Mouse (Mus musculus): ENCODE measurements around the gene Ldb3. TPM values are rescaled to one million over a fixed set of nuclear protein-coding genes. Genes with fewer than 3 reads are reported as not detected.
A peak's percentile ranks its signal among the peaks of the same experiment; 100 is the strongest.

Gene Ldb3
- polyA plus RNA-seq, 1 experiment from 2014 or later: 0.87 TPM

- peak overlapping the region; percentile 94 for H3K27ac ChIP-seq (replicated peaks)
- H3K4me3 ChIP-seq: peak overlapping the region; percentile 65
- no peaks in the 10 kb centered on the region for H3K9me3 ChIP-seq
- H3K4me1 ChIP-seq (replicated peaks): peaks cover 37% of the 10 kb centered on the region
- WGBS: under 1% methylated on average over 69 of the region's 115 CpGs
- H3K36me3 ChIP-seq: no peaks in the 10 kb centered on the region
- H3K9ac ChIP-seq: peak overlapping the region; percentile 85
- H3K4me2 ChIP-seq: peak overlapping the region; percentile 58
- H3K27me3 ChIP-seq: no peaks in the 10 kb centered on the region
- peak; percentile 93 for ATAC-seq (ENCODE audit: low FRiP score, low read depth)
Measured at GRCm38 (mm10) chr14:34502475-34503324, 85.8 kb downstream of the Ldb3 start.

DNA sequence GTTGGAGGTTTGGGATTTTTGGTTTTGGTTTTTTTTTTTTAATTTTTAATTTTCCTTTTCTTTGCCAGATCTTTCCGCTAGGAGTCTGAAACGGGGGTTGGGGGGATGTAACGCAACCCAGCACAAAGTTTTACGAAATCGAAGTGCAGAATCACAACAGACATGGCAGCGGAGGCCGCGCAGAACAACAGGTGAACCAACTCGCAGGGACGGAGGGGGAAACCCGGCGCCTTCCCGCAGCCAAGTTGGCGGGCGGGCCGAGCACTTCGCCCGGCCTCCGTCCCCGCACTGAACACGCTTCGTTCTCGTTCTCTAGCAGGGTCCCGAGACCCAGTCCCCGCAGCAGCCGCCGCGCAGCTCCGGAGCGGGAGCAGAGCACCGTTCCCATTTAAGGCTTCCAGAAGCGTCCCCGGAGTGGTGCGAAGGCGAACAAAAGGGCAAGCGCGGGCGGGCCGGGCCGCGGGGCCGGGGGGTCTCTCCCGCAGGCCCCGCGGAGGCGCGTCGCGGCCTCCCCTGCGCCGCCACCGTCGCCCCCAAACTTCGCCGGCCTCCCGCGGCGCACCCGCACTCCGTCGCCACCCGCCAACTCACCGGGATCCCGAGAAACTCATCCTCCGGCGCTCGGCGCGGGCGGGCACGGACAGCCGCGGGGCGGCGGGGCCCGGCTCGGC lies 86.5 kb downstream of the Ldb3 start:
- under 1% methylated on average over 77 of the region's 77 CpGs for WGBS
- peak overlapping the region; percentile 58 for H3K4me2 ChIP-seq
- no peaks in the 10 kb centered on the region for H3K9me3 ChIP-seq
- H3K27ac ChIP-seq (replicated peaks): peak overlapping the region; percentile 94
- no peaks in the 10 kb centered on the region for H3K36me3 ChIP-seq
- peak overlapping the region; percentile 85 for H3K9ac ChIP-seq
- peaks cover 44% of the 10 kb centered on the region for H3K4me1 ChIP-seq (replicated peaks)
- H3K4me3 ChIP-seq: peak overlapping the region; percentile 65
- H3K27me3 ChIP-seq: no peaks in the 10 kb centered on the region
- peak; percentile 46 for ATAC-seq (ENCODE audit: low FRiP score, low read depth)

GRCm38 (mm10) chr14:34501447-34501803 lies 87.1 kb downstream of the Ldb3 start:
- WGBS: under 1% methylated on average over 16 of the region's 16 CpGs
- Histone ChIP-seq H3K4me1 (replicated peaks) (peaks cover 44% of the 10 kb centered on the region), H3K4me3 (peak overlapping the region; percentile 65), H3K4me2 (peak overlapping the region; percentile 58), H3K27me3 (no peaks in the 10 kb centered on the region), H3K9me3 (no peaks in the 10 kb centered on the region), H3K27ac (replicated peaks) (peak overlapping the region; percentile 94; the same call in 1 of the 2 replicates), H3K36me3 (no peaks in the 10 kb centered on the region), H3K9ac (peak overlapping the region; percentile 85)
- ATAC-seq (ENCODE audit: low FRiP score, low read depth): no peak

DNA sequence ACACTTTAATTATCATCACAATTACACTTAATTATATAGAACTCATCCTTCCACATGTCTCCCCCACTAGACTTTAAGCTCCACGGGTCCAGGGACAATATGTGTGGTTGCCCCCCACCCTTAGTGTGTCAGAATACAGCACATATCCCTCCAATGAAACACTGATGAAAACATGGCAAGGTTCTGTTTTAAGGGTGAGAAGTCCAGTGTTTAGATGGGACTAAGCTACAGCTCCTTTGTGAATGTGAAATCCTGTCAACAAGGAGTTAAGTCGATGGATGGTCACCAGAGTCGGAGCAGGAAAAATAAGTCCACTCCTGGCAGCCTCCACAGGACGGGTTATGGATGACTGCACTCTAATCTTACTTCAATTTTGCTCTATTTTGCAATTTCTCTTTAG lies 88.2 kb downstream of the Ldb3 start:
- WGBS: 3% methylated on average over 4 of the region's 4 CpGs
- Histone ChIP-seq H3K36me3 (no peaks in the 10 kb centered on the region), H3K4me2 (peak overlapping the region; percentile 58), H3K27me3 (no peaks in the 10 kb centered on the region), H3K9me3 (no peaks in the 10 kb centered on the region), H3K4me1 (replicated peaks) (peaks cover 48% of the 10 kb centered on the region), H3K9ac (no peak overlapping the region), H3K27ac (replicated peaks) (no peak overlapping the region), H3K4me3 (peak overlapping the region; percentile 65)
- ATAC-seq (ENCODE audit: low FRiP score, low read depth): no peak

GRCm38 (mm10) chr14:34499664-34500063 lies 88.8 kb downstream of the Ldb3 start:
- peak overlapping the region; percentile 65 for H3K4me3 ChIP-seq
- WGBS: 59% methylated on average over 4 of the region's 4 CpGs
- no peaks in the 10 kb centered on the region for H3K9me3 ChIP-seq
- H3K36me3 ChIP-seq: no peaks in the 10 kb centered on the region
- peak overlapping the region; percentile 58 for H3K4me2 ChIP-seq
- no peak overlapping the region for H3K27ac ChIP-seq (replicated peaks)
- H3K27me3 ChIP-seq: no peaks in the 10 kb centered on the region
- ATAC-seq (ENCODE audit: low FRiP score, low read depth): no peak
- H3K4me1 ChIP-seq (replicated peaks): peaks cover 48% of the 10 kb centered on the region
- 0 out of 2 replicates have a peak overlapping the region, but pooled peaks have one; percentile 19 for H3K9ac ChIP-seq

DNA sequence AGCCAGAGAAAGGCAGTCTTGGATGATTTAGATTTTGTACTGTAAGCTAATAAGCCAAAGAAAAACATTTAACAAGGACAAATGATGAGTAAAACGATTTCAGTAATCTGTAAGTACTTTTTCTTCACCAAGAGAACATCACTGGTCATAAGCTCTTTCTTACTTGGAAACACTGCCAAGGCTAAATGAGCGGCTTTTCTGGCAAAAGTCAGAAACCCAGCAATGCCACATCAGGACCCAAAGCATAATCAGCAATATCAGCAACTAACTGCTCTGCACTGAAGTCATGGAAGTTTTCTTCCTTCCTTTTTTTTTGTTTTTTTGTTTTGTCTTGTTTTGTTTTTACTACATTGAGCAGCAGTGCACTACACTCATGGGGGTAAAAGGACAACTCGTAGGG lies 91.1 kb downstream of the Ldb3 start:
- Histone ChIP-seq H3K9me3 (no peaks in the 10 kb centered on the region), H3K4me2 (no peak overlapping the region), H3K9ac (no peak overlapping the region), H3K4me1 (replicated peaks) (peaks cover 44% of the 10 kb centered on the region), H3K36me3 (no peaks in the 10 kb centered on the region), H3K4me3 (no peak overlapping the region), H3K27me3 (no peaks in the 10 kb centered on the region), H3K27ac (replicated peaks) (no peak overlapping the region)
- 76% methylated on average over 3 of the region's 3 CpGs for WGBS
- ATAC-seq (ENCODE audit: low FRiP score, low read depth): no peak

- Histone ChIP-seq H3K4me1 (replicated peaks) (peaks cover 26% of the 10 kb centered on the region), H3K36me3 (no peaks in the 10 kb centered on the region), H3K27me3 (no peaks in the 10 kb centered on the region), H3K9me3 (no peaks in the 10 kb centered on the region), H3K9ac (no peak overlapping the region), H3K4me3 (no peak overlapping the region), H3K4me2 (no peak overlapping the region), H3K27ac (replicated peaks) (no peak overlapping the region)
- no peak for ATAC-seq (ENCODE audit: low FRiP score, low read depth)
- WGBS: 88% methylated on average over 3 of the region's 3 CpGs
Measured at GRCm38 (mm10) chr14:34493682-34494081, 94.8 kb downstream of the Ldb3 start.

DNA sequence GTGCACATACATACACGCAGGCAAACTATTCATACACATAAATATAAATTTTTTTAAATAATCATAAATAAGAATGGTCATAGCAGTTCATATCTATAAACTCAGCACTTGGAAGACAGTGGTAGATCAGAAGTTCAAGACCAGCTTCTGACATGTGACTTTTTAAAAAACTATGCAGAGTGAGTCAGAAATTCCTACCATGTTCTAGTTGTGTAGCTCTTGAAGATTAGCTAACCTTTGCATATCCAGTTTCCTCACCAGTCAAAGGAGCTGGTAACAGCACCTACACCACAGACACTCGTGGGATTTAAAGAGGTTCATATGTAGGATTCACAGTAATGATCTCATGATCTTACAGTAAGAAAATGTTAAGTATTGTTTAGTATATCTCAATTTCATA lies 95.8 kb downstream of the Ldb3 start:
- Histone ChIP-seq H3K27ac (replicated peaks) (no peak overlapping the region), H3K4me1 (replicated peaks) (peaks cover 21% of the 10 kb centered on the region), H3K9ac (no peak overlapping the region), H3K27me3 (no peaks in the 10 kb centered on the region), H3K4me2 (no peak overlapping the region), H3K36me3 (no peaks in the 10 kb centered on the region), H3K9me3 (no peaks in the 10 kb centered on the region), H3K4me3 (no peak overlapping the region)
- ATAC-seq (ENCODE audit: low FRiP score, low read depth): no peak
- WGBS: 93% methylated on average over 2 of the region's 2 CpGs

GRCm38 (mm10) chr14:34490965-34491364 lies 97.5 kb downstream of the Ldb3 start:
- no peak for ATAC-seq (ENCODE audit: low FRiP score, low read depth)
- no peaks in the 10 kb centered on the region for H3K9me3 ChIP-seq
- no peak overlapping the region for H3K4me2 ChIP-seq
- no peaks in the 10 kb centered on the region for H3K36me3 ChIP-seq
- 80% methylated on average over 1 of the region's 1 CpGs for WGBS
- H3K27ac ChIP-seq (replicated peaks): no peak overlapping the region
- no peak overlapping the region for H3K4me3 ChIP-seq
- H3K9ac ChIP-seq: no peak overlapping the region
- no peaks in the 10 kb centered on the region for H3K27me3 ChIP-seq
- H3K4me1 ChIP-seq (replicated peaks): peaks cover 12% of the 10 kb centered on the region

GRCm38 (mm10) chr14:34489928-34490327 lies 98.6 kb downstream of the Ldb3 start:
- Histone ChIP-seq H3K36me3 (no peaks in the 10 kb centered on the region), H3K4me1 (replicated peaks) (peaks cover 10% of the 10 kb centered on the region), H3K9me3 (no peaks in the 10 kb centered on the region), H3K4me3 (no peak overlapping the region), H3K4me2 (no peak overlapping the region), H3K27me3 (no peaks in the 10 kb centered on the region), H3K27ac (replicated peaks) (no peak overlapping the region), H3K9ac (no peak overlapping the region)
- 82% methylated on average over 2 of the region's 2 CpGs for WGBS
- ATAC-seq (ENCODE audit: low FRiP score, low read depth): no peak

DNA sequence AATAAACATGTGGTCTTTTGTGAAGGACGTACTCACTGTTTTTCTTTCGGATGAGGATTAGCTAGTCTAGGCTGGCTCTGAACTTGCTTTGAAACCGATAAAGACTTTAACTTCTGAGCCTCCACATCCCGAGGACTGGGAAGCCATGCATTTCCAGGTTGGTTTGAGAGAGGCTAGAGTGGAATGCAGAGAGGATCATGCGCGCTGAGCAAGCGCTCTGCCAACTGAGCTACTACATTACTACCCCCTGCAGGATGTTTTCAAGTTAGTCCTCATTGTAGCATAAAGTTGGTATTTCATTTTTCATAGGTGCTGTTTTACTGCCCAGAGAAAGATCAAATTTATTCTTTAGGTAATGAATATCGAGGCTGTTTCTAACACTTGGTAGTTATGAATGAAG lies 102.3 kb downstream of the Ldb3 start:
- Histone ChIP-seq H3K27ac (replicated peaks) (no peak overlapping the region), H3K4me3 (no peak overlapping the region), H3K27me3 (no peaks in the 10 kb centered on the region), H3K4me2 (no peak overlapping the region), H3K9me3 (no peaks in the 10 kb centered on the region), H3K9ac (no peak overlapping the region), H3K36me3 (no peaks in the 10 kb centered on the region), H3K4me1 (replicated peaks) (peaks cover 24% of the 10 kb centered on the region)
- whole genome bisulfite sequencing: 70% methylated on average over 8 of the region's 8 CpGs
- no peak; the same call in 1 of the 2 replicates for ATAC-seq (ENCODE audit: low FRiP score, low read depth)
